Mouse (Mus musculus) adrenal gland, postnatal 0 days (tissue): ENCODE data around the gene Gtf2a1l. TPM values are rescaled to one million over a fixed set of nuclear protein-coding genes. Genes with fewer than 3 reads are reported as not detected.

Experiments used
- polyA plus RNA-seq: library from polyadenylated mRNA; unstranded; fragments of >200 nt; fragmentation: Nextera tagmentation; extraction: Ambion mirVana; gene quantifications from 2 replicates; pipeline ENCODE4 v1.2.1, GENCODE M21; 2015

Gene Gtf2a1l
- polyA plus RNA-seq, result 0.17 TPM in 1 of 2 replicates, not detected in the other

GRCm38 (mm10) chr17:88668452-88668851, at the start of gene Gtf2a1l:
Gene Gtf2a1l, plus strand, starts transcription at chr17:88668660.

Other genes starting within 250 kb of the Gtf2a1l start
- gene Foxn2, start 227.9 kb upstream of the Gtf2a1l start, polyA plus RNA-seq, result 6.7 and 7.7 TPM in 2 replicates
- gene Ppp1r21, start 138.5 kb upstream of the Gtf2a1l start, polyA plus RNA-seq, result 18.6 and 21.0 TPM in 2 replicates
- 5.7 and 5.8 TPM in 2 replicates for gene Ston1, start 71.0 kb upstream of the Gtf2a1l start, polyA plus RNA-seq
- gene Lhcgr, start 123.3 kb downstream of the Gtf2a1l start, polyA plus RNA-seq, result 0.26 and 0.43 TPM in 2 replicates